Mouse (Mus musculus): ENCODE measurements around the gene Dock7.

Gene Dock7

DNA sequence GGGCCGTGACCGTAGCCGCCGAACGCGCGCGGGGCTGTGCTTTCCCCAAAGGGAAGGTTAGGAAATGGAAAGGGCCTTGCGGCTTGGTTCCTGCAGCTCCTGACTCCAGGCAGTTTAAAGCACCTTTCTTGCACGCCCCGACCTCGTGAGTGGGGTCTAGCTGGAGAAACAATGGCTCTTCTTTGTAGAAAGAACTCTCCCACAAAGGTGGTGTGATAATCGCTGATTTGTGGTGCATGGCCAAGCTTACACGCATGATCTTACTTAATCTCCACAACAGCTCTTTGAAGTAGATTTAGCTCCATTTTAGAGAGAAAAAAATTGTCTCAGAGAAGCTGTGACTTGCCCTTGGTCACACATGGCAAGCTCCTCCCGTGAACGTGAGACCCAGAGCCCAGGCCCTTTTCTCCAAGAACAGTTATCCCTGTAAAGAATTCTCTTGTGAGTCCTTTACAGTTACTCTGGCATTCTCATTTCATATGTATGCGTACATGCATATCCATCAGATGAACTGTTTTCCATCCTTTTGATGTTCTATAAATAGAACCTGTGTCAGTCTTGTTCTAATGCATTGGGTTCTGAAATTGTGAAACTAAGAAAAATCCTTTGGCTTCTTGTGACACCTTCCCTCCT, 524 bp upstream of the Dock7 start:
- no peak for DNase-seq

DNA sequence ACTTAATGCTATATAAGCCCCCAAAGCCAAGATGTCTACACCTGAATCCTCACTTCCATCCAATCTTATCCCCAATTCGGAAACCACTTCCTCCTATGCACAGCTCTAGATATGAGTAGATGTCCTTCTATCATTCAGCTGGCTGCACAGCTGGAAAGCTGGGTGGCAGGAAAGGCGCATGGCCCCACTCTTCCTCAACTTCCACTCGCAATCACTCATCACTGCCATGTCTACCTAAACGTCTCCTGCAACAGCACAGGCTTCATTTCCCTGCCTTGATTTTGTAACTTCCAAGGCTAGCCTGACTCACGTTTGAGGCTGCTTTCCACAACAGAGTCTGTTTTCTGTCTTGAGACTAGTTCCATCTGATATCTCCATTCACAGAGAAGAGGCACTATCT, 1.7 kb downstream of the Dock7 start:
- no peak for DNase-seq

DNA sequence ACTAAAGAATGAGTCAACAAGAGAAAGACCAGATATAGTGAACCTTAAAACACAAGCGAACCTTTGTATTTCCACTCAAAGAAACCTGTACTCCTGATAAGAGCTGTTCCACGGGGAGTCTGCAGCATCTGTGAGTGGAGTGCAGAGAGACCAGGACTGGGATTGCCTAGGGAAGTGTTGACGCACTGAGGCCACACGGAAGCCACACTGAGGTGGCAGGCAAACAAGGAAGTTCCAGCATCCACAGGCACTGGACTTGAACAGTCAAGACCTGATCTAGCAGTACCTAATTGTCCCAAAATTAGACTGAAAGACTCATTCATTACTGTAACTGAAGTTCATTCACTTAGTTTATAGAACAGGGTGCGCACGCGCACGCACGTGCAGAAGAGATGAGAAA, 4.9 kb downstream of the Dock7 start:
- DNase-seq: peak; percentile 22

DNA sequence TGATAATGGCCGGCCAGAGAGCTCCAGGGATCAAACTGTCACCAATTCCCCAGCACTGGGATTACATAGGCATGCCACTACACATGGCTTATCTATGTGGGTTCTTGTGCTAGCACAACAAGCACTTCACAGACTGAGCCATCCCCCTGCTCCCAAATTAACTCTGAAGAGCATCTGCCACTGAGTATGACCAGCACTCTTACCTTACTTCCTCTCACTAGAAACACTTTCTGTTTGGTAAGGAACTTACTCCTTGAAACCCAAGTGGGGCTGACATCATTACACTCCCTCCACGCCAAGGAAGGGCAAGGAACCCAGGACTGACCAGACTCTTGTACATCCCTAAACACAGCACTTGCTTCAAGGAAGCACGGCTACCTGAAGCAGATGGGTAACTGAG, 9.0 kb downstream of the Dock7 start:
- peak; percentile 42 for DNase-seq

DNA sequence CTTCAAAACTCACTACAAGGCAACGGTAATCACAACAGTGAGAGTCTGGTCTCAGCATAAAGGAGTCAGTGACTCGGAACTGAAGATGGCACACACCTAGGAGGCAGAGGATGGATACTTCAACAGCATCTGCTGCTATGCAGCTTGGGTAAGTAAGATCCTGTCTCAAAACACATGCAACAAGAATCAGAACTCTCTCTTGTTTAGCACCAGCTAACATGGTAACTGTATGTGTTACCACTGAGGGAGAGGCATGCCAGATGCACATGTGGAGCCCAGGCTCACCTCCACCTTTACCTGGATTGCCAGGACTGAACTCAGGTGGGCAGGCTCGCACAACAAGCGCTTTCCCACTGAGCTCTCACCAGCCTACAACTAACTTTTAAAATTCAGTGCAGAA, 11.9 kb downstream of the Dock7 start:
- no peak for DNase-seq

DNA sequence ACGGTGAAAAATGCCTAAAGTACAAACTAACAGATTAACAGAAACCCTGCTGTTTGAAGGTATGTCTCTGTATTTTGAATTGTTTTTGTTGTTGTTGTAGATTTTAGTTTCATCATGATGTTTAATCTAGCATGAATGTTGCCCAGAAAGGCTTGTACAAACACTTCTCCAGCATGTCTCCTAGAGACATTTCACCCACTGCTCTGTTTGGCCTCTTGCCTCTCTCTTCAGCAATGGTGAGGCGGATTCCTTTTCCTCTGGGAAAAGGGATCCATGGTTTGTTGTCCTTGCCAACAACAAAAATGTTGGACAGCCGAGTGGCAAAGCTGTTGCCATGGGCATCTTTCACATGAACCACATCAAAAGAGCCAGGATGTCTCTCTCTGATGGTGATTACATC, 17.9 kb downstream of the Dock7 start:
- DNase-seq: no peak

DNA sequence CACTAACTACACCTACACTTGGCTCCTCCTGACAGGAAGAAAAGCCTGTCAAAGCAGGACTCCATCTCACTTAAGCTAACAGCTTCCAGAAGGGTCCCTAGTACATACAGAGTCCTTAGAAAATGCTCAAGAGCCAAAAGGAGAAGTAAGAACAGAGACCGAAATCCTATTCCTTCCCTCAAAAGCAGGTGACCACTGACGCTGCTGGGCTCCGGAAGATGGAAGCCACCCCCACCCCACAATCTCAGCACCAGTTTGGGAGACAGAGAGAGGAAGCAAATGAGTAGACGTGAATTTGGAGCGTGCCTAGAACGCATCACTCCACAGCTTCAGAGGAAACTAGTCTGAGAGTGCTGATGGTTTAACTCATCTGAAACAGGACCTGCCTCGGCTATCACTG, 20.0 kb downstream of the Dock7 start:
- DNase-seq: no peak

DNA sequence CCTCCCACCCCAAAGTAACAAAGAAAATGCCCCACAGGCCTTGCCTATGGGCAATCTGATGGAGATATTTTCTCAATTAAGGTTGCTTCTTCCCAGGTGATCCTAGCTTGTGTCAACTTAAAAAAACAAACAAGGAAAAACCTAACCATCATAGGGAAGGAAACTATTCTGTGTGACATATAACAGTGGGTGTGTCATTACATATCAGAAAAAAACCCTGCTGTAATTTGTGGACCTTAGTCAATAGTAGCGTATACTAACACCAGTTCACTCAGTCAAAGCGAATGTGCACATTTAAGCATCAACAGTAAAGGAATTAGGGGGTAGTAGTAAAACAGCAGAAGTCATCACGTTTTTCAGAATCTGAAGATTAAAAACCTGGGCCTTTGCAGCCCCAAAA, 28.9 kb downstream of the Dock7 start:
- DNase-seq: no peak

DNA sequence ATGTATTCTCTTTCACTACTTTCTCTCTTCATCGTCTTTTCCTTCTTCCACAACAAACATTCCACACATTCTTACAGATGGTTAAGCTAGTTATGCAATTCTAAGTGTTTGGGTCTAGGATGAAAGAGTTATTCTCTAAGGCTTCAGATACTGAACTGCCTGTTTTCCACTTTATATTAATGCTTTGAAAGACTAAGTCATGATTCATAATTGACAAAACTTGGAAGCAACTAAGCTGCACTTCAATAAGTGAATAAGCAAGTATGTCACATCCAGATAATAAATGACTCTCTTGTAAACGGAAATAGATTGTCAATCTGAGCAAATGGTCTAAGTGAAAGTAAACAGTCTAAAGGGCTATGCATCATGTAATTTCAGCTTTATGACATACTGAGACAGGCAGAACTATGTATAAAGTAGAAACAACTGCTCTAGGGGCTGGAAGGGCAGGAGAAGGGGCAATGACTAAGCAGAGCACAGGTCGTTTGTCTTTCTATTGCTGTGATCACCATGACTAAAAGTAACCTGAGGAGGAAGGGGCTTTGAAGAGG, 29.5 kb downstream of the Dock7 start:
- DNase-seq: no peak

DNA sequence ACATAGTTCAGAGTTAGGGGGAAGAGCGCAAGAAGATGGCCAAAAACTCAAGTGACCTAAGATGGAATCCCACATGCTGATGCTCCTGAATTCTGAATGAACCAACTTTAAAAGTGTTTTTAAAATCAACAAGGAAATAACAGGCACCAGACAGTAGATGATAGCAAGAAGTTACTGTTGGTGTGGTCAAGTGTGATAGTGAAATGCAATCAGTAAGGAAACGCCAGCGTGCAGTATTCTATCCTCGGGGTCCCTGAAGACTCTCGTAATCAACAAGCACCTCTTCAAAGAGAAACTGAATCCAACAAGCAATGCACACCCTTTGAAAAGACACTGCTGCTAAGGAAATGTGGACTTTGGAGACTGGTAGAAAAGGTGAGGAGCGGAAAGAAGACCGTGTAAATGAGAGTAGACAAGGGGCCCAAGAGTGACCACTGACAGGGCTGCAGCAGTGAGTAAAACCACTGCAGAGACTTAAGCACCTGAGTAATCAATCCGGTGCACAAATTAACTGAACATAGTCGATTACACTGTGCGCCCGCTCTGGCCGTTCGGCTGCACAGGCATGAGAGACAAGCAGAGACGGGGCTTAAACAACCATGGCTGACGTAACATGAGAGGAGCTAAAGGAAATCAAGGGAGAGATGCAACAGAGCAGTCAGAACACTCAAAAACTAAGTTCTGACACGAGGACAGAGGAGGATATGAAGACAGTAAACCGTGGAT, 32.8 kb downstream of the Dock7 start:
- DNase-seq: no peak

DNA sequence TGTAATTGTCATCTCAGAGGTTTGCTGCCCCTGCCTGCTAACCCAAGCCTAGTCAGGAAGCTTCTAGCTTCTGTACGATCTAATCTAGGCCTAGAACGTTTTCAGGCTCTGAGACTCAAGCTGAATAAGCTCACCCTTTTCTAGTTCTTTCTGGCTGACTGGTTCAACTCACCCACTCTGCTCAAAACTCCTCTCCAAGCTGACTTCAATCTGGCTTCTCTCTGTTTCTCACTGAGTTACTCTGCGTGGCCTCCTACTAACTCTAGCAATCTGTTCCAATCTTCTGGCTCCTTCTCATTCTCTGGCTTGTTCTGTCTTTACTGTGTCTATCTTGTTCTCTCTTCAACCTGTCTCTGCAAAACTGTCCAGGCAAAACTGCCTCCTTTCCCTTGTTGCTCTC, 36.9 kb downstream of the Dock7 start:
- DNase-seq: no peak

DNA sequence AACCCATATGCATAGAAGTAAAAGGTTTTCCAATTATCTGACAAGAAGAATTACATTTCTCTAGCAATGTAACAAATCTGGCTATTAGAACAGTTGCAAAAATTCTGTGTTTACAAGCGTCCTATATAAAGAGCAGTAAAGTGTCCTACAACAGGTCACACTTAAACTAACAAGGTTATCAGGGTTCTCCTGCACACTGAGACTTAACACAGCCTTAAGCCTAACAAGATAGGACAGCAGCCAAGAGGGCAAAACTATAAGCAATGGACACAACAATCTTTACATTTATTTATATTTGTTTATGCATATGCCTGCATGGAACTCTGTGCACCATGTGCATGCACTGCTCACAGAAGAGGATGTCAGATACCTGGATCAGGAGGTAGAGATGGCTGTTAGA, 39.5 kb downstream of the Dock7 start:
- DNase-seq: no peak

DNA sequence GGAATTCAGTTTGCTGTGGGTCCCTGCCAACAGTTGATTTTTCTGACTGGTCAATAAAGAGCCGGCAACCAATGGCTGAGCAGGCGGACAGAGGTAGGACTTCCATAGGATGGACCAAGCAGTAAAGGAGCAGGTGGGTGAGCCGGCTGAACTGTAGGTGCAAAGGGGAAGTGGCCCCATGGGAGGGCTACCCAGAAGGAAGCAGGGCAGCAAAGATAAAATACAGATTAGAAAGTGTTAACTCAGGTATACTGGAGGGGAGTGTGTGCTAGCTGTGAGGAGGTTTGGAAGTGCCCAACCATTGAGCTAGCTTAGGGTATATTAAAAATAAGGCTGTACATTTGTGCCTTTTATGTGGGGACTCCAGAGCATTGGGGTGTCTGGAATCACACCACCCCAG, 42.7 kb downstream of the Dock7 start:
- no peak for DNase-seq

DNA sequence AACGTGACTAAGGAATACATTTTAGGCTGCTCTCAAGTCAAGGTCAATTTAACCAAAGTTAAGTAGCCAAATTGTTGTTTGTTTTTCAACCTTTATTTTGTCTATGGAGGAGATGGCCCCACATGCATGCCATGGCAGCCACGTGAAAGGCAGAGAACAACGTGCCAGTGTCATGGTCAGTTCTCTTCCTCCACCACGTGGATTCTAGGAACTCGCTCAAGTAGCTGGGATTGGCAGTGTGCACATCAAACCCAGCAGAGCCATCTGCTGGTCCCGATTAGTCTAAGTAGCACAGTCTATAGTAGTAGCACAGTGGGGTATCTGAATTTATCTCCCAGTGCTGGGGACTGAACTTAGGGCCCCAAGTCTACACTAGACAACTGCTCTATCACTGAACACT, 51.9 kb downstream of the Dock7 start:
- no peak for DNase-seq

DNA sequence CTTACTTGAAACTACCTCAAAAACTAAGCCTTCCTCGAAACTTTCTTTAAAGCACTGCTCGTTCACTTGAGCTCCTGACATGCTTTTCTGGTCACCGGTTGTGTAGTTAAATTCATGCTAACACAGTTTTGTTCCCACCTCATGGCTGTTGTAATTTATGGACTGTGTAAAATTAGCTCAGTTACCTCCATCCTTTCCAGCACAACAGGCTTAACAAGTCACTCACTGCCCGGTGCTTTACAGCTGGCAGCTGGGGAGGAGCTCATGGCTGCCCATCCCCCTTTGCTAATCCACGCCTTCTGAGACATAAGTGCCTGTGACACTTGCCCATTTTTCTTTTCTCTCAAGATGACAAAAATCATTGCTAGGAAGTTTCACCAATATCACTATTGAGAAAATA, 56.2 kb downstream of the Dock7 start:
- DNase-seq: peak; percentile 31

DNA sequence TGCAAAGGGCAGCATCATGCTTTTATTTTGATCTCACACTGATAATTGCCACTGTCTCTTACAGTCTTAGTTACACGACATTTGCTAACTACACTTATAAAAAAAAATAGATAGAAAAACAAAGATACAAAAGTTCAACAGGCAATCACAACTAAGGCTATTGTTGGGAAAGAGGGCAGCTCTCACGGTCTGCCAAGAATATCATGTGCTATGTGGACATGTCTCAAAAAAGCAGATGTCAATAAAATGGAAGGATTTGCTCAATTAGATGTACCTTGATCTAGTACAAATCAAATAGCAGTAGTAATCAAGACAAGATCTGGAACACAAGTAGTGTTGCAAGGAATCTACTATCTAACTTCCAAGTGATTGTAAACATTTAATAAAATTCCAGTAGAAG, 72.1 kb downstream of the Dock7 start:
- DNase-seq: no peak

DNA sequence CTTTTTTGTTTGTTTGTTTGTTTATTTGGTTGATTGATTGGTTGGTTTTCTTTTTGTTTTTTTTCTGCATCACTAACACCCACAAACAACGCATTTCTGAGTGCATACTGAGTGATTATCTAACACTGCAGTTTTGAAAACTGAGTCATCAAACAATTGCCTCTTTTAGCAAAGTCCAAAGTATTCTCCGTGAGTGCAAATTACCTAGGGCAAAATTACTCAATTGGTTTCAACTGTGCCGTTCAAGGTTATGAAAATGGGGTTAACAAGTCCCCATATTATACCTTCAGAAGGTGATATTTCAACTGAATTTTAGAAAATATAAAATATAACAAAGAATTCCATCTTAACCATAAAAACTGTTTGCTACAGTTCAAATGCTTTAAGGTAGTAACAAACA, 74.2 kb downstream of the Dock7 start:
- DNase-seq: no peak

DNA sequence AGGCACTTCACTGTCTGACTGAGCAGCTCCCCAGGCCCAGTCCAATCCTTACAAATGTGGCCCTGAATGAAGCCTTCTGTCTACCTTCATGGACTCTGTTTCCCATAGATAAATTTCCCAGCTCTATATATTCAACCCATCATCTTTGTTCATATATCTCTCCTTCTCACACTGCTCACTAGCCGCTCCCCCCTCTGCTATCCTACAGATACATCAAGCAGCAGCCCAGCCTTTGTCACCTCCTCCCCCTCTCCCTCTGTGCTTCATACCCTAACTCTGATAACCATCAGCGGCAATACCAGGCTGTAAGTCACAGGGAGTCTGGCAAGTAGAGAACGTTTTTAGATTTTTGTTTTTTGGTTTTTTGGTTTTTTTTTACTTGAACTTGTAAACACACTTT, 75.9 kb downstream of the Dock7 start:
- no peak for DNase-seq

DNA sequence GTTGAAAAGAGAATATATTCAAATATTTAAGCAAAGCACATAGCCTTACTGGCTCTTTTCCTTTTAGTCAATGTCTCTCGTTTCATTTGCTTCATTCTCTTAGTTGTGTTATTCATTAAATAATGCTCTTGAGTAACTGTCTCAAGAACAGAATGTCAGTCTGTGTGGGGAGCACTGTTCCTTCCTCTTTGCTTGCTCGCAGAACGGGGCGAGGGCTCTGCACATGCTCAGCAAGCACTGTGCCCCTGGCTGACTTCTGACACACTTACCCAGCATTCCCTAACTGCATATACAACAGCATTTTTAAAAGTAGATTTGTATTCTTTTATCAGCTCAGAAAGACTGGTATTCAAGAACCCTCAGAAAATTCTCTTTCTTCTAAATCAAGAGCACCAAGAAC, 87.8 kb downstream of the Dock7 start:
- peak; percentile 59 for DNase-seq

DNA sequence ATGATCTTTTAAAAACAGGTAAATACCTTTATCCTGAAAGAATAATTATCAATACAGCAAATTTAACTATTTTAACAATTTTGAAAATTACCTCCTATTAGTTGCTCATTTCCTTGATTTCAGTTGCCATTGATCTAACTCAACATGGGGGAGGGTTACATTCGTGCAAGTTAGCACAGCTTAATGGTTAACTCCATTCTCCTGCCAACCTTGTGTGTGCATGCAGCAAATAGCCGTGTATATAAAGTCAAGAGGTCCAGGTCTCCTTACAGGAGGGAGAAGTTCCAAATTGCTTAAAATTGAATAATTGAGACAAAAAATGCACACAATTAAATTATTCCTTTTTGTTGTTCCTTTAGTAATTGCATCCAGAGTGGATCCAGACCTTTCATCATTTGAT, 90.0 kb downstream of the Dock7 start, which contains the start of gene Angptl3:
Gene Angptl3 (plus strand): TSS at position 269 of the 400 bp plus-strand sequence.
- no peak for DNase-seq

DNA sequence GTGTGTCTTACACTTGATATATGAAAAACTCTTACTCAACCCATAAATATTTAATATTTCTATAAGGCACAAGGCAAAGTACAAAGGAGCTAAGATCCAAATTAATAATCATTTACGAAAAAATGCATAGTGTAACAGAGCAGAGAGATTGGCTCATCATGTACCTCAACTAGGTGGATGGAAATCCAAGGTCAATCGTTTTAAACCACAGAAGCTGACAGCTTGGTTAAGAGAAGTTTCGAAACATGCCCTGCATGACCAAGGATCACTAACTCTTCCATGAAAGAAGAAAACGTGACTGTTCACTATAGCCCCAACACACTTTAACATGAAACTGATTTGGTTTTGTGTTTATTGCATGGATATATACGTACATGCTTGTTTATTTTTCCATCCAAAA, 92.3 kb downstream of the Dock7 start:
- DNase-seq: no peak

DNA sequence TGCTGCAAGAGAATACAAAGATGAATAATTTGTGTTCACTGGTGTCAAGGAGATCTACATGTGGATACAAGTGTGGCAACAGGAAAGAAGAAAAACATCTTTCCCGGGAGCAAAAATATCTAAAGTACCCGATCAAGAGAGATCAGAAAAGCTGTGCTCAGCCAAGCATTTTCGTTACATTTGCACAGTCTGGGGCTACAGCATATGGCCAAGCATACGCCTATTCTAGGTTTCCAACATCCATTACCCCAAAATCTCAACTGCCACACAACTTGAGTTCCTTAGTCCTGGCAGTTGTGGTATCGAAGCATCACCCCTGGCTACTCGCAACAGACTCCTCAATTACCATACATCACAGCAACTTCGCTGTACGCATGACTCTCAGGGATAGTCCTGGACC, 98.5 kb downstream of the Dock7 start:
- no peak for DNase-seq

DNA sequence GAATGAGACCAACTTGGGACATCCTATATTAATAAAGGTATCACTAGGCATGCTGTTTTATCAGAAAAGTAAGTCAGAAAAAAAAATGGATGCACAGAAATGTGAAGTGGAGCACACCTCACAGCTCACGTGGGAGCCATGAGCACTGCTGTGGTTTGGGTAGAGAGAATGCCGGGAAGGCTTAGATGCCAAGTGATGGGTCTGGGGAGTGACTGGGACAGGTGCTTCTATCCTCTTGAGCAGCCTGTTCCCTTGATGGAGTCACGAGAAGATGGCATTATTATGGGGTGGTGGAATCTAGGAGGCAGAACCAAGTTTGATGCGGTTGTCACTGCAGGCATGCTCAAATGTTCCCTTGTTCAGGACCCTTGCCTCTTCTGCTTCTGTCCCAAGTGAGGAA, 109.7 kb downstream of the Dock7 start:
- DNase-seq: no peak

DNA sequence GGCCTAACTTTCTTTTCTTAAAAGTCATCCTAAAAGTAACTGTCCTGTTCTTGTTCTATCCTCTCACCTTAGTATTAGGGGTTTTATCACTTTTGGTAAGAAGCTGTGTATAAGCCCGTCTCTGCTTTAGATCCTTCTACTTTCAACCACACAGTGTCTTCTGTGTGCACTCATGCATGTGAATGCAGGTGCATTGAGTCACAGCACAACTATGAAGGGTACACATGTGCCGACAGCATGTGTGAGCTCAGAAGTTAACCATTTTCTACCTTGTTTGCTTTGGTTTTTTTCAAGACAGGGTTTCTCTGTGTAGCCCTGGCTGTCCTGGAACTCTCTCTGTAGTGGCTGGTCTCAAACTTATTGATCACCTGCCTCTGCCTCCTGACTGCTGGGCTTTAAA, 114.4 kb downstream of the Dock7 start:
- DNase-seq: no peak

DNA sequence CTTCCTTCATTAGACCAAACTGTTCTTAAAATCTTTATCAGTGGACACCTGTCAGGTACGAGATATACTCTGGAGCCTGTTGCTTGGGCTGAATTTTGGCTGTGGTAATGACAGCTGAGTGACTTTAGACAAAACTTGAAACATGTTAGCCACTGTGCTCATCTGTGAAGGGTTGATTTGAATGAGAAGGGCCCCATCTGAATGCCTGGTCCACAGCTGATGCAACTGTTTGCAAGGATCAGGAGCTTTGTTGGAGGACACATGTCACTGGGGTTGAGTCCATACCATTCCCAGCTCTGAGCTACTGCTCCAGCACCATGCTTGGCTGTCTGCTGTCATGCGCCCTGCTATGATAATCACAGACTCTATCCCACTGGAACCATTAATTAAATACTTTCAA, 115.1 kb downstream of the Dock7 start:
- DNase-seq: no peak

All from lung, postnatal 36 days (tissue).